Mouse (Mus musculus): ENCODE data around the gene Fbxl15. TPM values are rescaled to one million over a fixed set of nuclear protein-coding genes. Genes with fewer than 3 reads are reported as not detected.
A peak's percentile ranks its signal among the peaks of the same experiment; 100 is the strongest.

The Fbxl15 gene
- polyA plus RNA-seq, 1 experiment: 10.7 TPM

DNA sequence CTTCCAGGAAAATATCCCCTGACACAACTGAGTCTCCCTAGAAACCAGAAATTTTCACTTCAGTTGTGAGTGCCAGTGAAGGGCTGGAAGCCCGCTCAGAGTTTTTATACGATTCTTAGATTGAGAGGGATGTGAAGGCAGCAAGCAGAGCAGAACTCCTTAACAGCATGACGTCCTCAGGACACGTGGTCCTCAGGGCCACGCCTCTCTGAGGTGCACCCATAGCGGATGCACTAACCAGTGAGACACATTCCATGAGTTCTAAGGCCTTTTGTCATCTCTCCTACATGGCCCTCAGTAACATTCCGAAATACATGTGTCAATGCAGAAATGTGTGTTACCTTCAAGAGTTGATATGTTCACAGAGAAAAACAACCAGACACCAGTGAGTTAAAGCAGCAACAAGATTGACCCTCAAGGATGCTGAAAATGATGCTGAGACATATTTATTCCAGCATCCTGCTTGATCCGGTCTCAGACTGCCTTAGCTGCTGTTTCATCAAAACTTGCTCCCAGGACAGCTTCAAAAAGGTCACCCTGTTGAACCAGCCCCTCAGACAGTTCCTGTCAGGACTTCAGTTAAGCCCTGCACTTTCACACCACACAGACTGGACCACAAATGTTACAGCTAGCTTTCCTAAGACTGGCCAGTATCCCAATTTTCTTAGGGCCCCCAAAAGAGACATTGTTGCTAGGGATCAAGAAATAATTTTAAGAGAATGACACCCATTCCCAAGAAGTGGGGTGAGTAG, 27.5 kb upstream of the Fbxl15 start:
- WGBS: 38% methylated on average over 8 of the region's 8 CpGs
- H3K4me3 ChIP-seq (replicated peaks; ENCODE audit: extremely low read depth, low read depth, low read length): no peak overlapping the region
- no peak for DNase-seq
- TF ChIP-seq POLR2A (IDR thresholded peaks at IDR 0.05; ENCODE audit: borderline replicate concordance, extremely low read depth, low read depth, low read length) (no peak), CTCF (IDR thresholded peaks at IDR 0.05; ENCODE audit: insufficient read depth, low read length) (no peak)
- H3K4me1 ChIP-seq (ENCODE audit: control insufficient read depth, insufficient read depth, low read length): 0 out of 2 replicates have a peak, but pooled peaks cover 3% of the 10 kb centered on the region

DNA sequence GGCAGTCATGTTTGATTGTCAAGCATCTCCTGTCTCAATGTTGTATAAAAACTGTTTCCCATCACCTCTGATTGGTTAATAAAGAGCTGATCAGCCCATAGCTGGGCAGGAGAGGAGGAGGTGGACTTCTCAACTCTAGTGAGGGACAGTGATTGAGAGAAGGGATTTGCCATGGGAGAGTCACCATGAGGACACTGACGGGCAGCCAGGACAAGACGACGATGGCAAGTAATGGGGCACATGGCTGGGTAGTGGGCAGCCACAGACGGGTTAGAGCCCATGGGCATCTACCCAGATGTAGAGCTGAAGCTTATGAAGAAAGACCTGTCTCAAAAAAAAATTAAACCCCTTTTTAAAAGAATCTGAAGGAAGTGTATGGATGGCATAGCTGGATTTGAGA, 25.4 kb upstream of the Fbxl15 start:
- Histone ChIP-seq H3K4me1 (ENCODE audit: control insufficient read depth, insufficient read depth, low read length) (peaks cover 6% of the 10 kb centered on the region), H3K4me3 (replicated peaks; ENCODE audit: extremely low read depth, low read depth, low read length) (no peak overlapping the region)
- 91% methylated on average over 4 of the region's 4 CpGs for WGBS
- TF ChIP-seq CTCF (IDR thresholded peaks at IDR 0.05; ENCODE audit: insufficient read depth, low read length) (no peak), POLR2A (IDR thresholded peaks at IDR 0.05; ENCODE audit: borderline replicate concordance, extremely low read depth, low read depth, low read length) (no peak)
- no peak for DNase-seq

DNA sequence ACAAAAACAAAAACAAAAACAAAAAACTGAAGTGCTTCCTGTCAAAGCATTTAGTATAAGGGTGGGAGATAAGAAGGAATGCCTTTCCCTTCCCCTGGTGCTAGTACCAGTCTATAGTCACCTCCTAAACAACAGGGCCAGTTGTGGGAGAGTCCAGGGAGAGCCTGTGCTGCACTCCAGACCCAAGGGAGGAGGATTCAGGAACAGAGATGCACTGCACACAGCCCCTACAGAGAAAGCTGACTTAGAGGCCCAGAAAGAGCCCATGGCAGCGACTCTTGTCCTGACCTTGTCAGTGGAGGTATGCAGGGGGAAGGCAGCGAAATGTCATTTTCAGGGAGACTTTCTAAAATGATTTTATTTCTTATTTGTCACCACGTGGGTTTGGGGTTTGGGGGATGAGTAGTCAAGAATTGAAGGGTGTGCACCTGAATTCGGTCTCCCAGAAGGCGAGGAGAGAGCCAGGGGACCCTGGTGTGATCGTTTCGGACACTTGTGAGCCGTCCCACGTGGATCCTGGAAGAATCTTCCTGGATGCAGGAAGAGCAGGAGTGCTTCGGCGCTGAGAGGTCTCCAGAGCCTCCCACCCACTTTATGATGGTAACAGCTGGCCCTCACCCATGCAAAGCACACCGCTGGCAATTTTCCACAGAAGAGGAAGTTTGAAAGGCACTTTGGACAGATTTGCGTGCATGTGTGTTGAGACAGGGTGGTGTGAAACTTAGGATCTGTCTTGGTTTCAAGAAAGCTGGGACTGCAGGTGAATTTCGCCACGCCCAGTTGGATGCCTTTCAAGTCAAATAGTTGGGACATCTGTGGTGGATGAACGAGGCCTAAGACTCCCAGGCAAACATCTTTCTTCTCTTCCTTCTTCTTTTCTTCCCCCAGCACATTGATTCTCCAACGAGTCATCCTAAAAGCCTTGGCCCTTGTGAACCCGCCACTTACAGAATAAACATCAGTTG, 24.5 kb upstream of the Fbxl15 start:
- Histone ChIP-seq H3K4me1 (ENCODE audit: control insufficient read depth, insufficient read depth, low read length) (peaks cover 6% of the 10 kb centered on the region), H3K4me3 (replicated peaks; ENCODE audit: extremely low read depth, low read depth, low read length) (peak overlapping the region; percentile 8)
- no peak for TF ChIP-seq CTCF (IDR thresholded peaks at IDR 0.05; ENCODE audit: insufficient read depth, low read length)
- TF ChIP-seq POLR2A (IDR thresholded peaks at IDR 0.05; ENCODE audit: borderline replicate concordance, extremely low read depth, low read depth, low read length): no peak
- 43% methylated on average over 18 of the region's 18 CpGs for WGBS
- no peak for DNase-seq

DNA sequence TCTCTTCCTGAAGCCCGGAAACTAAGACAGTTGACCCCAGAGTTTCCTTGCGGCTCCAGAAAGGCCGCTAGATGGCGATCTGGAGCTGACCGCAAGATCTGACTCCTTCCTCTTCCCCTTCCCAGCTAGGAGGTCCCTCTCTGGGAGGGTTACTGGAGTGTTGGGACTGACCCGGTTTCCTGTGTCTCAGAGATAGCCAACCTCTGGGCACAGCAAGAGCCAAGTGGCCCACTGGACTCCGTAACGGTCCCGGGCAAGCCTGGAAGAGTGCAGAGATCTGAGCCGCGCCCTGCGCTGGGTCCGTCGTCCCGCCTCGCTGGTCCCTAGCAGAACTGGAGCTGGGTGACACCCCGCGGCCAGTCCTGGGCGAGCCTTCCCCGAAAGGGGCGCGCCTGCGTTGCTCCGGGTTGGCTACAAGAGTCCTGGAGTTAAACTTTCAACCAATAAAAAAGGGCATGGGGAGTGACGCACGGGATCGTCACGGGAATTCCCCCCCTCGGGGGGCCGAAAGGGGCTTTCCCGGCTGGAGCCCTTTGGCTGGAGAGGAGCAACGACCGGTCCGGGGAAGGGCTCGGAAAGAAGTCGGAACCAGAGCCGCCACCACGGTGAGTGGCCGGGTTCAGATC, 23.7 kb upstream of the Fbxl15 start, which contains the start of gene Nfkb2:
Nfkb2 (plus strand) TSS at position 105 of the 626 bp plus-strand sequence.
- under 1% methylated on average over 39 of the region's 39 CpGs for WGBS
- peak; percentile 92 for DNase-seq
- TF ChIP-seq POLR2A (IDR thresholded peaks at IDR 0.05; ENCODE audit: borderline replicate concordance, extremely low read depth, low read depth, low read length) (peak; percentile 88; the same call in 1 of the 2 replicates), CTCF (IDR thresholded peaks at IDR 0.05; ENCODE audit: insufficient read depth, low read length) (peak; percentile 85)
- peaks cover 8% of the 10 kb centered on the region for H3K4me1 ChIP-seq (ENCODE audit: control insufficient read depth, insufficient read depth, low read length)
- H3K4me3 ChIP-seq (replicated peaks; ENCODE audit: extremely low read depth, low read depth, low read length): peak within 1 kb of the TSS; percentile 95

- peak overlapping the region; percentile 95 for H3K4me3 ChIP-seq (replicated peaks; ENCODE audit: extremely low read depth, low read depth, low read length)
- H3K4me1 ChIP-seq (ENCODE audit: control insufficient read depth, insufficient read depth, low read length): peaks cover 8% of the 10 kb centered on the region
- WGBS: under 1% methylated on average over 34 of the region's 34 CpGs
- TF ChIP-seq CTCF (IDR thresholded peaks at IDR 0.05; ENCODE audit: insufficient read depth, low read length) (no peak), POLR2A (IDR thresholded peaks at IDR 0.05; ENCODE audit: borderline replicate concordance, extremely low read depth, low read depth, low read length) (no peak)
- DNase-seq: no peak
Observed at GRCm38 (mm10) chr19:46304908-46305333, 23.1 kb upstream of the Fbxl15 start.

GRCm38 (mm10) chr19:46305432-46306267, 22.3 kb upstream of the Fbxl15 start:
- TF ChIP-seq POLR2A (IDR thresholded peaks at IDR 0.05; ENCODE audit: borderline replicate concordance, extremely low read depth, low read depth, low read length) (peak; percentile 61; the same call in 1 of the 2 replicates), CTCF (IDR thresholded peaks at IDR 0.05; ENCODE audit: insufficient read depth, low read length) (no peak)
- Histone ChIP-seq H3K4me3 (replicated peaks; ENCODE audit: extremely low read depth, low read depth, low read length) (peak overlapping the region; percentile 95), H3K4me1 (ENCODE audit: control insufficient read depth, insufficient read depth, low read length) (peaks cover 8% of the 10 kb centered on the region)
- under 1% methylated on average over 43 of the region's 43 CpGs for WGBS
- DNase-seq: peak; percentile 88

- H3K4me3 ChIP-seq (replicated peaks; ENCODE audit: extremely low read depth, low read depth, low read length): peak overlapping the region; percentile 95
- H3K4me1 ChIP-seq (ENCODE audit: control insufficient read depth, insufficient read depth, low read length): peaks cover 8% of the 10 kb centered on the region
- no peak for TF ChIP-seq CTCF (IDR thresholded peaks at IDR 0.05; ENCODE audit: insufficient read depth, low read length)
- no peak for TF ChIP-seq POLR2A (IDR thresholded peaks at IDR 0.05; ENCODE audit: borderline replicate concordance, extremely low read depth, low read depth, low read length)
- DNase-seq: no peak
- WGBS: 60% methylated on average over 5 of the region's 5 CpGs
Observed at GRCm38 (mm10) chr19:46306268-46306610, 21.7 kb upstream of the Fbxl15 start.

- H3K4me1 ChIP-seq (ENCODE audit: control insufficient read depth, insufficient read depth, low read length): peaks cover 8% of the 10 kb centered on the region
- WGBS: 95% methylated on average over 9 of the region's 9 CpGs
- no peak for TF ChIP-seq CTCF (IDR thresholded peaks at IDR 0.05; ENCODE audit: insufficient read depth, low read length)
- no peak overlapping the region for H3K4me3 ChIP-seq (replicated peaks; ENCODE audit: extremely low read depth, low read depth, low read length)
- DNase-seq: no peak
Observed at GRCm38 (mm10) chr19:46306751-46307289, 21.2 kb upstream of the Fbxl15 start.
